Mouse (Mus musculus) MEL (cell line): ENCODE results near the gene Gm49601.

ENCODE experiments used
- BHLHE40 ChIP-seq: IDR thresholded peaks from 2 replicates; pipeline ENCODE4 v1.6.1; 2012; ENCODE audit warnings: low read depth, mild to moderate bottlenecking, inconsistent platforms, low read length, improper control_type of control experiment, borderline replicate concordance
- CHD1 ChIP-seq: IDR thresholded peaks from 2 replicates; pipeline ENCODE4 v1.6.1; 2012; ENCODE audit warnings: low read depth, mild to moderate bottlenecking, inconsistent platforms, low read length, improper control_type of control experiment
- CTCF ChIP-seq, 3 experiments: IDR thresholded peaks in 2 of 3; conservative IDR thresholded peaks in 1 of 3; 2 replicates each; pipeline ENCODE4 v1.5.1; 2011 to 2012; ENCODE audit warnings: low read length in 3 of 3, low read depth in 2 of 3, mild to moderate bottlenecking in 2 of 3, improper control_type of control experiment in 1 of 3, inconsistent platforms in 1 of 3, mixed read lengths in 1 of 3, moderate library complexity in 1 of 3; ENCODE audit not compliant: control insufficient read depth in 1 of 3, insufficient read depth in 1 of 3, poor library complexity in 1 of 3, severe bottlenecking in 1 of 3
- EP300 ChIP-seq, 2 experiments: IDR thresholded peaks; 2 replicates each; pipeline ENCODE4 v1.6.1; 2011; ENCODE audit warnings: improper control_type of control experiment in 2 of 2, low read length in 2 of 2, low read depth in 1 of 2, mild to moderate bottlenecking in 1 of 2
- ETS1 ChIP-seq: IDR thresholded peaks from 2 replicates; pipeline ENCODE4 v1.6.1; 2012; ENCODE audit warnings: low read depth, mild to moderate bottlenecking, inconsistent platforms, low read length, improper control_type of control experiment, moderate library complexity
- HCFC1 ChIP-seq: IDR thresholded peaks from 2 replicates; pipeline ENCODE4 v1.6.1; 2012; ENCODE audit warnings: low read depth, mild to moderate bottlenecking, inconsistent platforms, low read length, improper control_type of control experiment, moderate library complexity
- JUND ChIP-seq: IDR thresholded peaks from 2 replicates; pipeline ENCODE4 v1.6.1; 2011; ENCODE audit warnings: low read depth, mild to moderate bottlenecking, improper control_type of control experiment, low read length
- KAT2A ChIP-seq: conservative IDR thresholded peaks from 2 replicates; pipeline ENCODE4 v1.6.1; 2012; ENCODE audit warnings: low read depth, low read length, improper control_type of control experiment, inconsistent platforms
- MAX ChIP-seq: IDR thresholded peaks from 2 replicates; pipeline ENCODE4 v1.6.1; 2011; ENCODE audit warnings: low read length, improper control_type of control experiment
- MEF2A ChIP-seq: IDR thresholded peaks from 2 replicates; pipeline ENCODE4 v1.6.1; 2014; ENCODE audit warnings: low read depth, mild to moderate bottlenecking, inconsistent platforms, low read length, improper control_type of control experiment; ENCODE audit not compliant: poor library complexity, insufficient replicate concordance, severe bottlenecking; ENCODE audit errors: extremely low read depth
- MYB ChIP-seq: IDR thresholded peaks from 2 replicates; pipeline ENCODE4 v1.6.1; 2011; ENCODE audit warnings: mild to moderate bottlenecking, low read depth, low read length, improper control_type of control experiment
- POLR2A ChIP-seq, 2 experiments: IDR thresholded peaks; 2 replicates each; pipeline ENCODE4 v1.6.1; 2011 to 2012; ENCODE audit warnings: low read length in 2 of 2, mild to moderate bottlenecking in 2 of 2, control low read depth in 1 of 2, improper control_type of control experiment in 1 of 2, low read depth in 1 of 2, moderate library complexity in 1 of 2; ENCODE audit not compliant: control insufficient read depth in 1 of 2, insufficient read depth in 1 of 2, poor library complexity in 1 of 2
- TAL1 ChIP-seq: IDR thresholded peaks from 2 replicates; pipeline ENCODE4 v1.6.1; 2012; ENCODE audit warnings: mild to moderate bottlenecking, inconsistent platforms, low read length, moderate library complexity, mixed read lengths
- USF1 ChIP-seq: IDR thresholded peaks from 2 replicates; pipeline ENCODE4 v1.6.1; 2014; ENCODE audit warnings: low read depth, mild to moderate bottlenecking, inconsistent platforms, low read length, improper control_type of control experiment, moderate library complexity

GRCm38 (mm10) chr16:18586906-18587546 is 39.2 kb downstream of the Gm49601 start:
- TF ChIP-seq JUND = no peak
- TF ChIP-seq EP300 (IDR thresholded peaks at IDR 0.05; ENCODE audit: low read depth in 1 of 2, low read length in 2 of 2) = no peak
- no peak for TF ChIP-seq ETS1
- TF ChIP-seq MYB = no peak
- TF ChIP-seq CTCF (IDR thresholded peaks at IDR 0.05 in 2 of 3, conservative IDR thresholded peaks at IDR 0.05 in 1 of 3; ENCODE audit: control insufficient read depth in 1 of 3, insufficient read depth in 1 of 3, low read depth in 2 of 3, low read length in 3 of 3, poor library complexity in 1 of 3, severe bottlenecking in 1 of 3) = no peak
- TF ChIP-seq POLR2A (IDR thresholded peaks at IDR 0.05; ENCODE audit: control insufficient read depth in 1 of 2, insufficient read depth in 1 of 2, low read depth in 1 of 2, low read length in 2 of 2, poor library complexity in 1 of 2) = no peak
- no peak for TF ChIP-seq KAT2A
- no peak for TF ChIP-seq MEF2A
- TF ChIP-seq HCFC1 = no peak
- no peak for TF ChIP-seq TAL1
- TF ChIP-seq USF1 = no peak
- TF ChIP-seq CHD1 = no peak
- no peak for TF ChIP-seq MAX
- no peak for TF ChIP-seq BHLHE40
